Mouse (Mus musculus): ENCODE measurements around the gene Vps45.

Gene Vps45

DNA sequence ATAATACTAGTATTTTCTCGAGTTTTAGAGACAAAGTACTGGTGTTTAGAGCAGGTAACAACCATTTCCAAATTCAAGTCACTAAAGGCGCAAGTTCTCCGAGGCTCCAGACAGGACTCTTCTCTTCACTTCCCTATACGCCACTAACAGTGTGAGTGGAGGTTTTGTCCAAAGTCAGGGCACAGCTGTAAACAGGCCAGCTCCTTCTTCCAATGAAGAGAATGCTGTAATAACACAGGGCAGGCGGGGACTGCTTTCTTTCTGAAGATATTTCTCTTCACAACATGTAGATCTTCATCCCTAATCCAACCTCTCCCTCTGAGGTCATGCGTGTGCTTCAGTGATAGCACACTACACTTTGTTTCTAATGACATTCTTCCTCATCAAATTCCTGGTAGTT, 21.5 kb downstream of the Vps45 start:
- no peak for DNase-seq

GRCm38 (mm10) chr3:96033046-96033445, 25.2 kb downstream of the Vps45 start:
- no peak for DNase-seq

GRCm38 (mm10) chr3:96032652-96033017, 25.6 kb downstream of the Vps45 start:
- DNase-seq, result no peak

DNA sequence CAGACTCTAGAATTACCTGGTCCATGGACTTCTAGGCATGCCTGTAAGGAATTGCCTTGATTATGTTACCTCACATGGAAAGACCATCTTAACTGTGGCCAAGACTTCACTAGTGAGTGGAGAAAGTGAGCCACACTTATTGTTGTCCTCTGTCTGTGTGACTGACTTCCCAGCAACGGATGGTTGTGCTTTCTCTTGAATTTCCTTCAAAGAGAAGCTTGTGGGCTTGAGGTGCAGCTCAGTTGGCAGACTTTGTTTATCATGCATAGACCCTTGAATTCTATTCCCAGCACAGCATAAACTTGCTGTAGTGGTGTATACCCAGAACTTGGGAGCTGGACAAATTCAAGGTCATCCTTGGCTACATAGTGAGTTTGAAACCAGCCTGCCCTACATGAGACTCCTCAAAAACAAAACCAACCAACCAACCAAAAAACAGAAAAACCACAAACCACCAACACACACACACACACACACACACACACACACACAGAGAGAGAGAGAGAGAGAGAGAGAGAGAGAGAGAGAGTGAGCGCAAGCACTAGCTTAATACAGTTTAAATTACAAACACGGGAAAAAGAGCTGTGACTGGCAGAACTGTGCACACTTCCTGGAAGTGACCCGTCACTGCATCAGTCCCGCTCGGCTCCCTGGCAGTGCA, 26.1 kb downstream of the Vps45 start:
- no peak for DNase-seq

- no peak for DNase-seq
These were observed 28.5 kb downstream of the Vps45 start for GRCm38 (mm10) chr3:96029766-96030165.

- DNase-seq, result no peak
These were observed 28.9 kb downstream of the Vps45 start for GRCm38 (mm10) chr3:96029336-96029735.

DNA sequence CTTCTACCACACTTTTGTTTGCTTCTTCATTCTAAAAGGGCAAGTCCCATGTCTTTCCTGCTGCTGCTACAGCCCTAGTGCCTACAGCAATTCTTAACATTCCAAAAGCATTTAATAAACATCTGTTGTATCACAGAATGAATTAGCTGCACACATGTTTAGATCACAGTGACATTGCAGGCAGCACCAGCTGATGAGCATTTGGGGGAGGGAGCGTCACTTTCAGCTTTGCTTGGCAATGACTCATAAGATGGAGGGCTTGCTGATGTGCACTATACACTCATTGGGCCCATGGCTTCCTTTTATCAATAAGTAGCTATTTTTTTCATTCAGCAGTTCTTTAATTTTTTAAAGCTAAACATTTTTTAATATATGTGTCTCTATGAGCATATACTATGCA, 30.4 kb downstream of the Vps45 start:
- no peak for DNase-seq

DNA sequence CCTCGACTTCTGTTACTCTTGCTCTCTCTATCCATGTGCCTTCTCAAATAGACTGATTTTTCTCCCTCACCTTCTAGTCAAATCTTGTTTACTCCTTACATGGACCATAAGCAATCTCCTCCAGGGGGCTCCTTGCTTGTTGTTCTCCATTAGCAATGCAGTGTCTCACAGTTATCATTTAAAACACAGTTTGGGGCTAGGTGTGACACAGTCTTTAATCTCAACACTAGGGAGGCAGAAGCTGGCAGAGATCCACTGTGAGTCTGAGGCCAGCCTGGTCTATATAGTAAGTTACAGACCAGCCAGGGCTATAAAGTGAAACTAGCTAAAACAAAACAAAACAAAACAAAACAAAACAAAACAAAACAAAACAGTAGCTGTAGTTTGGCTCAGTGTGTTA, 31.1 kb downstream of the Vps45 start:
- no peak for DNase-seq

GRCm38 (mm10) chr3:96021421-96022128, 36.7 kb downstream of the Vps45 start:
- DNase-seq, result no peak

DNA sequence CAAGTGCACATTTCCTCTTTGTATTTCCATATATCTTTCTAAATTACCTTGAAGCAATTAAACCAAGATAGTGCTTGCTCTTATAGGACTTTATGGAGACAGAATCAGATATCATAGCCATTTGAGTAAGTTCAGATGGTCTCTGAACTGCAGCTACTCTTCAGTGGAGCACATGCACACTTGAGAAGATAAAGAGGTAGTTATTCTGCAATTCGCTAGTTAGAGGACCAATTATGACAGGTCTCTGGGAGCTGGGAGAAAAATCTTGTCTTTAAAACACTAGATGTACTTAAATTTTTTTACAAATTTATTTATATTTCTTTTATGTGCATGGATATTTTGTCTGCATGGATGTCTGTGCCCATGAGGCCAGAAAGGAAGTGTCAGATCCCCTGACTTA, 37.5 kb downstream of the Vps45 start:
- no peak for DNase-seq

DNA sequence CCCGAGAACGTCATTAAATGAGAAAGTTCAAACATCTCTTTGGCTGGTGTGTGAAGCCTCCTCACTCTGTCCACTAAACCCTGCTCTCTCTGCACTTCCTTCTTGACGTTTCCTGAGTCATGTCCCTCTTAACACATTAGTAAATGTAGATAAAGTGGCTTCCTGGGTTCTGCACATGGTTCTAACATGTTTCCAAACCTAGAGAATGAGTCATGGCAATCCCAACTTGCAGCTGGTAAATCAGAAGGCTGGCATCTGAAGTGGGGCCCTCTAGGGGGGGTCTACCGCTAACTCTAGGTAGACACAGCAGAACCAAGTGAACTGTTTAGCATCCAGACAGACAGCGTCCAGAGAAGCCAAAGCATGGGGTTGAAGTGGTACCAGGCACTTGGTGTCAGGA, 40.8 kb downstream of the Vps45 start:
- no peak for DNase-seq

- DNase-seq, result no peak
These were observed 41.9 kb downstream of the Vps45 start for GRCm38 (mm10) chr3:96016257-96016889.

GRCm38 (mm10) chr3:96015681-96016080, 42.6 kb downstream of the Vps45 start:
- no peak for DNase-seq

GRCm38 (mm10) chr3:96012805-96013204, 45.5 kb downstream of the Vps45 start:
- no peak for DNase-seq

DNA sequence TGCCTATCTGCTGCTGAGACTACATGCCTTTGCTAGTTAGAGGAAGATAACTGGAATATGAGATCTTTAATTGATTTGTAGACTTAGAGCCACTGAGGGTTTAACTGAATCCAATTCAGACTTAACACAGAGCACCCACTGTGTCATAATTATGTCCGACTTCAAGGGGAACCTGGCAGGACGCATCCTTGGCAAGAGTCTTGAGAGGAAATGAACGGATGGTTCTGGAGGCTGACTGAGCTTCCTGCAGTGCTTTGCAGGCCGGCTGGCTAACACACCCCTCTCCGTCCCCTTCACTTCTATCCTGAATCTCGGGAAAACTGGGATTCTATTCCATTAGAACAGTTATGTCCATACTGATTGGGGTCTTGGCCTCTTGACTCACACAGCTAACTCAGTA, 49.8 kb downstream of the Vps45 start:
- no peak for DNase-seq

GRCm38 (mm10) chr3:96001560-96001959, 56.7 kb downstream of the Vps45 start:
- DNase-seq, result no peak

DNA sequence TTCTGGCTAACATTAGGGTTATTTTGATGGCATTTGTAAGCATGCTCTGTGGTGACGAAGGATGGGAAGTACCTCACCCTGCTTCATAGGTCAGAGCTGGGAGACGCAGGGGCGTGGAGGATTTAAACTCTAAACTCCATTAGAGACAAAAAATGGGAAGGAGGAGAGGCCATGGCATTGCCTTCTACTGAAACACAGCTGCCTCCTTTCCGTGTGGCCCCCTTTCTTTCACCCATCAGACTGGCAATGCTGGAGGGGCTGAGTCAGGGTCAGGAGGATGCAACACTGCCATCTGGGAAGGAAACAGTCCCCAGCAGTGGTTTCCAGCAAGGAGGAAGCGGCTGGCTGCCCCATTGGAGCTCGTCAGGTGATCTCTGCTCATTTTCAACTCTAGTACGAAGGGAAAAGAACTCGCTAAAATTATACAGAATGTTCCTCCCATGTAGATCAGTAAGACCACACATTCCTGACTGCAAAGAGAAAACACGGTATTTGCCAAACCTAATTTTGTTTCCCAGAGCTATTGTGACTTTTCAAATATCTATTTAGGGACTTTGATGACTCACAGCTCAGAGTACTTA, 57.3 kb downstream of the Vps45 start:
- DNase-seq, result no peak

GRCm38 (mm10) chr3:96000080-96000632, 58.1 kb downstream of the Vps45 start:
- no peak for DNase-seq

- DNase-seq, result no peak
These were observed 58.8 kb downstream of the Vps45 start for GRCm38 (mm10) chr3:95999308-96000079.

- no peak for DNase-seq
These were observed 61.0 kb downstream of the Vps45 start for GRCm38 (mm10) chr3:95997203-95997721.

GRCm38 (mm10) chr3:95996451-95997073, 61.7 kb downstream of the Vps45 start:
- DNase-seq, result no peak

GRCm38 (mm10) chr3:95995802-95996428, 62.4 kb downstream of the Vps45 start, which contains the start of gene Plekho1:
Gene Plekho1, minus strand, starts transcription at chr3:95996001.
- peak; percentile 74 for DNase-seq

Data from lung, postnatal 14 days (tissue).